Mouse (Mus musculus) liver, postnatal 0 days (tissue): ENCODE measurements around the gene Ube2n. TPM values are rescaled to one million over a fixed set of nuclear protein-coding genes. Genes with fewer than 3 reads are reported as not detected.

ENCODE experiments used
- ATAC-seq: fragments of 200-750 bp; cut with Nextera tagmentation; 2 replicates; pipeline ENCODE4 v1.8.0; 2017; ENCODE audit warnings: mild to moderate bottlenecking, moderate library complexity
- DNase-seq: peaks from one replicate; pipeline ENCODE4 v3.0.0-alpha.2; 2016
- H3K27ac ChIP-seq: fragments of 300-500 bp; sonication (generic); 2 replicates; pipeline ENCODE4 v1.5.1; 2014; ENCODE audit warnings: antibody characterized with exemption, moderate library complexity, mild to moderate bottlenecking, low read depth
- H3K27me3 ChIP-seq: fragments of 300-500 bp; sonication (generic); 2 replicates; pipeline ENCODE4 v1.6.1; 2014; ENCODE audit warnings: low read length, control low read depth, mixed read lengths; ENCODE audit not compliant: insufficient read depth
- H3K36me3 ChIP-seq: fragments of 300-500 bp; sonication (generic); replicated peaks from 2 replicates; pipeline ENCODE4 v1.6.1; 2014; ENCODE audit warnings: mild to moderate bottlenecking, control low read depth, low read length, moderate library complexity, mixed read lengths; ENCODE audit not compliant: insufficient read depth
- H3K4me1 ChIP-seq: fragments of 300-500 bp; sonication (generic); 2 replicates; pipeline ENCODE4 v1.6.1; 2014; ENCODE audit warnings: antibody characterized with exemption, mild to moderate bottlenecking, control low read depth; ENCODE audit not compliant: insufficient read depth
- H3K4me2 ChIP-seq: fragments of 300-500 bp; sonication (generic); 2 replicates; pipeline ENCODE4 v1.6.1; 2014; ENCODE audit warnings: low read depth, mild to moderate bottlenecking, low read length, moderate library complexity, mixed read lengths
- H3K4me3 ChIP-seq: fragments of 300-500 bp; sonication (generic); 2 replicates; pipeline ENCODE4 v1.5.1; 2014; ENCODE audit warnings: low read depth, low read length
- H3K9ac ChIP-seq: fragments of 300-500 bp; sonication (generic); replicated peaks from 2 replicates; pipeline ENCODE4 v1.6.1; 2014; ENCODE audit warnings: mild to moderate bottlenecking, moderate library complexity
- H3K9me3 ChIP-seq: fragments of 300-500 bp; sonication (generic); 2 replicates; pipeline ENCODE4 v1.6.1; 2016; ENCODE audit warnings: mild to moderate bottlenecking, control low read depth, low read length, mixed read lengths
- CTCF ChIP-seq: sonication (generic); IDR thresholded peaks from 2 replicates; pipeline ENCODE4 v1.5.1; 2016; ENCODE audit warnings: antibody characterized with exemption, low read depth
- EP300 ChIP-seq: IDR thresholded peaks from 2 replicates; pipeline ENCODE4 v1.6.1; 2016; ENCODE audit warnings: antibody characterized with exemption, low read depth, mild to moderate bottlenecking
- WGBS: fragments of 180-500 bp; shearing (Covaris S2); extraction: QIAGEN DNeasy Blood & Tissue Kit; methylation state at CpG from one replicate; pipeline ENCODE4 v1.1.7; 2014; ENCODE audit not compliant: insufficient replicate concordance; 5-methylcytosine and 5-hydroxymethylcytosine counted together
- polyA plus RNA-seq: library from polyadenylated mRNA; unstranded; fragments of >200 nt; fragmentation: Nextera tagmentation; extraction: Ambion mirVana; gene quantifications from 2 replicates; pipeline ENCODE4 v1.2.1, GENCODE M21; 2015

The Ube2n gene
- polyA plus RNA-seq, 1 experiment from 2014 or later: 92.7 TPM

DNA sequence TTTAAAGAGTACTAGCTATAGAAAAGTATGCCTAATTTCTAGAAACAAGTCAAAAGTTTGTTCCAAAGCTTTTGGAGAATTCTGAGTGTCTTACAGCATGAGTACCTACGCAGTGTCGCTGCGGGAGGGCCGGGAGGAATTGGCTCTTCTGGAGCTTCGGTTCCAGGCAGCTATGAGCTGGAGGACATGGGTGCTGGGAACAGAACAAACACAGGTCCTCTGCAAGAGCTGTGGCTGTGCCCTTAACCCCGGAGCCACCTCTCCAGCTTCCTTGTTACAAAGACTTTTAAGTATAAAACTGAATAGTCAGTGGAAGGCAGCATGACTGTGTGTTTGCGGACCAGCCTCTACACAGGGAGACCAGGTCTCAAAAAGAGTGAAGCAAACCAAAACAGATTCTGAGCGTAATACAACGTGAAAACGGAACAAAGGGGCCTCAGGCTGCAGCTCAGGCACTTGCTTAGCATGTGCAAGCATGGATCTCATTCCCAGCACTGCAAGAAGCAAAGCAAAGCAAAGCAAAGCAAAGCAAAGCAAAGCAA, 61.0 kb downstream of the Ube2n start:
- H3K27ac ChIP-seq: no peak overlapping the region
- H3K27me3 ChIP-seq: no peaks in the 10 kb centered on the region
- H3K4me1 ChIP-seq: peaks cover 13% of the 10 kb centered on the region
- DNase-seq (no peak), ATAC-seq (no peak)
- H3K4me2 ChIP-seq: no peak overlapping the region
- no peak for TF ChIP-seq CTCF
- TF ChIP-seq EP300: no peak
- WGBS: 70% methylated on average over 10 of the region's 10 CpGs
- no peaks in the 10 kb centered on the region for H3K9me3 ChIP-seq
- H3K4me3 ChIP-seq: no peak overlapping the region
- no peak overlapping the region for H3K9ac ChIP-seq
- H3K36me3 ChIP-seq: no peaks in the 10 kb centered on the region

DNA sequence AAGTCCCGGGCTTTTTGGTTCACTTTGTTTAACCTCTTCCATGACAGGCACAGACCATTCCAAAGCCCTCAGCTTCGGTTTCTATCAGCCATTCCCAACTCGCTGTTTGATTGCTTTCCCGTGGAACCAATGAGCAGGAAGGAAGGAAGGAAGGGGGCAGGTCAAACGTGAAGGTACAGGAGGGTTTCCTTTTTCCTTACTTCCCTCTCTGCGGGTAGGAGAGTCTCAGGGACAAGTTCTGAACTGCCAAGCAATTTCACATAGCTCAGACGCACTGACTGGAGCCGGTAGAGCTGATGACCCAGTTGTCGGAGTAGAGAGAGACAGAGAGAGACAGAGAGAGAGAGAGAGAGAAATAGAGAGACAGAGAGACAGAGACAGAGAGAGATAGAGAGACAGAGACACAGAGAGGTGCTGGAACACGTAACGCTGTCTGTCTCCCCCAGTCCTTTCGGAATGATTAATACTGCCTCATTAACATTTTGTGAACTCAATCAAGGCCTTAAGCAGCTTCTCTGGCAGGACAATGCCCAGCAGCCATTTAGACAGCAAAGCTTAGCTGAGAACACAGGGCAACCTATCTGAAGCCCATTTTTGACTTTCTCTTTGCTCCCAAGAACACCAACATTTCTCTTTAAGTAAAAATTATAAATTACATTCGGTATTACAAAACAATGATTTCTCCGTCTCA, 62.1 kb downstream of the Ube2n start:
- WGBS: 55% methylated on average over 14 of the region's 14 CpGs
- Histone ChIP-seq H3K4me3 (peak overlapping the region; percentile 10; the same call in 1 of the 2 replicates), H3K4me1 (peaks cover 13% of the 10 kb centered on the region), H3K9me3 (no peaks in the 10 kb centered on the region), H3K36me3 (no peaks in the 10 kb centered on the region), H3K27me3 (no peaks in the 10 kb centered on the region), H3K4me2 (peak overlapping the region; percentile 44), H3K9ac (no peak overlapping the region), H3K27ac (no peak overlapping the region)
- TF ChIP-seq EP300: no peak
- no peak for TF ChIP-seq CTCF
- no peak for DNase-seq
- ATAC-seq: no peak

DNA sequence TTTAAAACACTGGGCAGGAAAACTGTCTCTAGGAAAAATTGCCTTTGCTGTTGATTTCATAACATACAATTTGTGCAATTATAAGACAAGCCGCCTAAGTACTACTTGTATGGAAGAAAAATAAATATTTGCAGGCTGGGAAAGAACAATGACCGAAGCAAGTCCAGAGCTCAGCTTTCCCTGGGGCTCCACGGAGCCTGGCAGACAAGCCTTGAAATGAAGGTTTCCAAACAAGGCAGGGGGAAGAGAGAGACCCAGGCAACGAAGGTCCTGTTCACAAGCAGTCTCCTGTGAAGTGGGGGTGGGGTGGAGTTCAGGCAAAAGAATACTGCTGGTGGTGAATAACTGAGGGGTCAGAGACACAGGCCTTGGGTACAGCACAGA, 62.6 kb downstream of the Ube2n start:
- Histone ChIP-seq H3K27ac (peak overlapping the region; percentile 24; the same call in 1 of the 2 replicates), H3K4me3 (no peak overlapping the region), H3K4me1 (peaks cover 13% of the 10 kb centered on the region), H3K36me3 (no peaks in the 10 kb centered on the region), H3K9me3 (no peaks in the 10 kb centered on the region), H3K9ac (no peak overlapping the region), H3K4me2 (no peak overlapping the region), H3K27me3 (no peaks in the 10 kb centered on the region)
- WGBS: 42% methylated on average over 4 of the region's 4 CpGs
- DNase-seq (no peak), ATAC-seq (no peak)
- no peak for TF ChIP-seq CTCF
- no peak for TF ChIP-seq EP300

DNA sequence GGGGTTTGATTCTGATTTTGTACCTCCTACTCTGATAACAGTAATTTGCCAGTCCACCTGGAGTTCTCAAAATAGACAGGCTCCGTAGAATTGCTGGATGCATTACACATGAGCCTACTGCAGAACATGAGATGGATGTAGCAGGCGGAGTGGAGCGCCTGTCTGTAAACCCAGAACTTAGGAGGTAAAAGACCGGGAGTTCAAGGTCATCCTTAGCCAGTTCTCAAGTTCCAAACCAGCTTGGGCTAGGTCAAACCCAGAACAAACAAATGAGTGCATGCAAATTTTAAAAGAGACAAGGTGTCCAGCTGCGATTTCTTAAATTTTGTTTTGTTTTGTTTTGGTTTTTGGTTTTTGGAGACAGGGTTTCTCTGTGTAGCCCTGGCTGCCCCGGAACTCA, 70.6 kb downstream of the Ube2n start:
- ATAC-seq (no peak), DNase-seq (no peak)
- Histone ChIP-seq H3K27ac (no peak overlapping the region), H3K36me3 (no peaks in the 10 kb centered on the region), H3K4me3 (no peak overlapping the region), H3K4me2 (no peak overlapping the region), H3K4me1 (no peaks in the 10 kb centered on the region), H3K27me3 (no peaks in the 10 kb centered on the region), H3K9ac (no peak overlapping the region), H3K9me3 (no peaks in the 10 kb centered on the region)
- TF ChIP-seq CTCF (no peak), EP300 (no peak)
- WGBS: 84% methylated on average over 6 of the region's 6 CpGs

DNA sequence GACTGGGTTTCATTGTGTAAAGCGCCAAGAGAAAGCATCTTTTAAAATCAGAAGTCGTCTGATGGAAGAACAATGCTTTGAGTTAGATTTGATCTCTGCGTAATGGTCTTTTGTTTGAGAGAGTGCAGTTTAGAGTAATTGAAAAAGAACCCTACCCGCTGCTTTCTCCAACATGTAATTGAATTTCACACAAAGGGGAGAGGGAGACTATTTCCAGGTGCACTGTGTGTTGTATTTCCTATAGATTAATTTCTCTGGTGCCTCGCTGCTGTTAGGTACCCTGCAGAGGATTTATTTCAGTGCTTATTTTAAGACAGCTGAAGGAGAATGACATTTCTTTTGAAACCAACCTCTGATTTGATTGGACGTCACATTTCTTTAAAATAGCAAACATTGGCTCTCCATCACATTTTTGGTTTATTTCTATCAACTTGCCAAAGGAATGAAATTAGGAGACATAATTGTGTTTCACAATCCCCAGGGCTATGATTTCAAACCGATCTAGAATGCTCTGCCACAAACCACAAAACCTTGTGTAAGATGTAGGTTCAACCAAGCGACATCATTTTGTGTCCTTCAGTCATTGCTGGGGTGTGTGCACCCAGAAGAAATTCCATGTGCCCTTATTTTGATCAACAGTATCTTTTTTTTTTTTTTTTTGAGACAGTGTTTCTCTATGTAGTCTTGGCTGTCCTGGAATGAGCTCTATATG, 72.7 kb downstream of the Ube2n start:
- Histone ChIP-seq H3K27ac (no peak overlapping the region), H3K36me3 (no peaks in the 10 kb centered on the region), H3K4me1 (no peaks in the 10 kb centered on the region), H3K9ac (no peak overlapping the region), H3K9me3 (no peaks in the 10 kb centered on the region), H3K4me2 (no peak overlapping the region), H3K4me3 (no peak overlapping the region), H3K27me3 (no peaks in the 10 kb centered on the region)
- 72% methylated on average over 8 of the region's 8 CpGs for WGBS
- TF ChIP-seq EP300 (no peak), CTCF (no peak)
- DNase-seq (no peak), ATAC-seq (no peak)

DNA sequence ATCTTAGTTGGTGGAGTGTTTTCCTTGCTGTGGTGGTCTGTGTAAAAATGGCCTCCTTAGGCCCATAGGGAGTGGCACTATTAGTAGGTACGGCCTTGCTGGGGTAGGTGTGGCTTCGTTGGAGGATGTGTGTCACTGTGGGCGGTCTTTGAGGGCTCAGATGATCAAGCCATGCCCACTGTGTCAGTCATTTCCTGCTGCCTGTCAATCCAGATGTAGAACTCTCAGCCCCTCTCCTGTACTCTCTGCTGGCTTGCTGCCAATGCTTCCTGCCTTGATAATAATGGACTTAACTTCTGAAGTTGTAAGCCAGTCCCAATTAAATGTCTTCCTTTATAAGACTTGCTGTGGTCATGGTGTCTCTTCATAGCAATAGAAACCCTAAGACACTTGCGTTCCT, 74.3 kb downstream of the Ube2n start:
- no peaks in the 10 kb centered on the region for H3K36me3 ChIP-seq
- ATAC-seq (no peak), DNase-seq (no peak)
- H3K4me1 ChIP-seq: no peaks in the 10 kb centered on the region
- H3K4me2 ChIP-seq: no peak overlapping the region
- no peak overlapping the region for H3K27ac ChIP-seq
- WGBS: 89% methylated on average over 4 of the region's 4 CpGs
- H3K27me3 ChIP-seq: no peaks in the 10 kb centered on the region
- H3K9ac ChIP-seq: no peak overlapping the region
- no peak for TF ChIP-seq CTCF
- TF ChIP-seq EP300: no peak
- no peaks in the 10 kb centered on the region for H3K9me3 ChIP-seq
- H3K4me3 ChIP-seq: no peak overlapping the region
